Comparison of ENCODE assay signal across 12 mouse cellular contexts in the genomic region with DNA sequence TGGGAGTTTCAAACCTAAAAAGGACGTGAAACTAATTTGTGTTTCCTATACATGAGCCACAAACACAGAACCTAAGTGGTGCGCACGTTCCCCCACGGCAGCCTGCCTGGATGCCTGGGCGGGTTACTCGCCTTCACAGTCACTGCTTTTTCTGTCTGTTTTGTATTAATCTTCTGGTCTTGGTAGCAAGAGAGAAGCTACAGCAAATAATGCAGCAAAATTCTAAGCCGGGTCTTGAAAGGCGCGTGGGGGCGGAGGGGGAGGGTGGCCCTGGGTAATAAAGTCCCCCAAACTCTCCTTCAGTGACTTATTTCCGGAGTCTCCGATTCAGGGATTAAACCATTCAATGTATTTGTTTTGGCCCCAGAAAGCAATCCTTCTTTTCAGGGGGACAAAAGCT.
DNase-seq lines count a peak whose midpoint lies in the region; ATAC-seq lines count a peak whose summit lies in the region.
"Had no signal": no experiment of that assay in that cellular context is flagged by ENCODE, and none has a peak within 500 bp of the region (broad histone marks: within the 10 kb centered on the region; RNA-seq: fewer than 3 reads in every experiment).

No protein-coding gene starts in this region.

- peak overlapping the region; percentile 38 for H3K4me2 ChIP-seq in kidney, embryonic 16.5 days (replicated peaks; ENCODE audit: low read depth, low read length)
- peak overlapping the region; percentile 32 for H3K4me2 ChIP-seq in embryonic facial prominence, embryonic 15.5 days (replicated peaks)
- peak overlapping the region; percentile 21 for H3K4me2 ChIP-seq in hindbrain, embryonic 14.5 days (replicated peaks)
- H3K4me2 ChIP-seq in midbrain, embryonic 14.5 days (ENCODE audit: low read length), result peak overlapping the region; percentile 44
- H3K4me2 ChIP-seq: liver, embryonic 13.5 days had no signal

- H3K36me3 ChIP-seq in kidney, embryonic 16.5 days (ENCODE audit: insufficient read depth, low read length), result no peaks in the 10 kb centered on the region
- H3K36me3 ChIP-seq in embryonic facial prominence, embryonic 15.5 days, result no peaks in the 10 kb centered on the region
- no peaks in the 10 kb centered on the region for H3K36me3 ChIP-seq in hindbrain, embryonic 14.5 days (replicated peaks; ENCODE audit: control insufficient read depth, insufficient read depth)
- no peaks in the 10 kb centered on the region for H3K36me3 ChIP-seq in midbrain, embryonic 14.5 days (ENCODE audit: control insufficient read depth, insufficient read depth, low read length)
- H3K36me3 ChIP-seq: liver, embryonic 13.5 days had no signal

- no peaks in the 10 kb centered on the region for H3K27me3 ChIP-seq in kidney, embryonic 16.5 days (ENCODE audit: insufficient read depth, low read length)
- no peaks in the 10 kb centered on the region for H3K27me3 ChIP-seq in embryonic facial prominence, embryonic 15.5 days
- H3K27me3 ChIP-seq in hindbrain, embryonic 14.5 days (ENCODE audit: control insufficient read depth, insufficient read depth, low read length), result peaks cover 20% of the 10 kb centered on the region; the same call in 1 of the 2 replicates
- H3K27me3 ChIP-seq in midbrain, embryonic 14.5 days (ENCODE audit: control insufficient read depth, insufficient read depth, low read length), result no peaks in the 10 kb centered on the region
- H3K27me3 ChIP-seq: liver, embryonic 13.5 days had no signal

- H3K9me3 ChIP-seq in kidney, embryonic 16.5 days (ENCODE audit: low read length), result no peaks in the 10 kb centered on the region
- H3K9me3 ChIP-seq in embryonic facial prominence, embryonic 15.5 days (replicated peaks), result no peaks in the 10 kb centered on the region
- no peaks in the 10 kb centered on the region for H3K9me3 ChIP-seq in hindbrain, embryonic 14.5 days (ENCODE audit: control insufficient read depth, low read length)
- no peaks in the 10 kb centered on the region for H3K9me3 ChIP-seq in midbrain, embryonic 14.5 days (ENCODE audit: control insufficient read depth, low read length)
- H3K9me3 ChIP-seq: liver, embryonic 13.5 days had no signal

- WGBS in kidney, embryonic 16.5 days, result 56% methylated on average over 12 of the region's 12 CpGs
- 27% methylated on average over 12 of the region's 12 CpGs for WGBS in embryonic facial prominence, embryonic 15.5 days
- 58% methylated on average over 12 of the region's 12 CpGs for WGBS in hindbrain, embryonic 14.5 days
- WGBS in midbrain, embryonic 14.5 days, result 25% methylated on average over 12 of the region's 12 CpGs

- ATAC-seq in kidney, embryonic 16.5 days (ENCODE audit: low FRiP score, low TSS enrichment), result no peak
- no peak for ATAC-seq in embryonic facial prominence, embryonic 15.5 days (ENCODE audit: insufficient number of reproducible peaks, low FRiP score, low TSS enrichment, low read depth)
- no peak for ATAC-seq in hindbrain, embryonic 14.5 days (ENCODE audit: low FRiP score)
- no peak for ATAC-seq in midbrain, embryonic 14.5 days (ENCODE audit: low FRiP score, low TSS enrichment)
- ATAC-seq in erythroid progenitor cell, adult 5-6 weeks (replicated peaks; ENCODE audit: low FRiP score, poor library complexity, severe bottlenecking), result no peak
- ATAC-seq in inflammation-experienced regulatory T-cells, adult 6 months, result no peak
- ATAC-seq: CD4-positive, CD25-positive, alpha-beta regulatory T cell, adult 4 months had no signal

- DNase-seq in kidney, postnatal 36 days, result no peak
- no peak for DNase-seq in hindbrain, embryonic 14.5 days (ENCODE audit: low spot score)
- DNase-seq in midbrain, embryonic 14.5 days, result peak; percentile 20
- DNase-seq in layer of hippocampus, postnatal 36 days, result no peak
- DNase-seq: liver, embryonic 13.5 days; right cerebral cortex, postnatal 4 days; thymus, adult 2 months had no signal

- no peaks in the 10 kb centered on the region for H3K4me1 ChIP-seq in kidney, embryonic 16.5 days (ENCODE audit: insufficient read depth, low read length)
- H3K4me1 ChIP-seq in embryonic facial prominence, embryonic 15.5 days, result peaks cover 8% of the 10 kb centered on the region
- H3K4me1 ChIP-seq in hindbrain, embryonic 14.5 days (replicated peaks; ENCODE audit: control insufficient read depth, insufficient read depth, low read length), result no peaks in the 10 kb centered on the region
- H3K4me1 ChIP-seq in midbrain, embryonic 14.5 days (ENCODE audit: control insufficient read depth, insufficient read depth, low read length), result peaks cover 5% of the 10 kb centered on the region; the same call in 1 of the 2 replicates
- H3K4me1 ChIP-seq: liver, embryonic 13.5 days had no signal

- no peak overlapping the region for H3K9ac ChIP-seq in kidney, embryonic 16.5 days (replicated peaks; ENCODE audit: low read length)
- no peak overlapping the region for H3K9ac ChIP-seq in embryonic facial prominence, embryonic 15.5 days
- H3K9ac ChIP-seq in hindbrain, embryonic 14.5 days, result no peak overlapping the region
- H3K9ac ChIP-seq in midbrain, embryonic 14.5 days (replicated peaks; ENCODE audit: low read length), result no peak overlapping the region; the same call in 1 of the 2 replicates
- H3K9ac ChIP-seq: liver, embryonic 13.5 days had no signal

- H3K27ac ChIP-seq in kidney, embryonic 16.5 days (ENCODE audit: low read length), result peak overlapping the region; percentile 80
- H3K27ac ChIP-seq in embryonic facial prominence, embryonic 15.5 days (replicated peaks), result no peak overlapping the region
- H3K27ac ChIP-seq in hindbrain, embryonic 14.5 days, result no peak overlapping the region
- no peak overlapping the region for H3K27ac ChIP-seq in midbrain, embryonic 14.5 days (replicated peaks; ENCODE audit: low read depth, low read length)
- H3K27ac ChIP-seq: liver, embryonic 13.5 days had no signal

- H3K4me3 ChIP-seq in kidney, embryonic 16.5 days (ENCODE audit: low read length), result no peak overlapping the region
- H3K4me3 ChIP-seq in embryonic facial prominence, embryonic 15.5 days (replicated peaks), result no peak overlapping the region
- no peak overlapping the region for H3K4me3 ChIP-seq in hindbrain, embryonic 14.5 days (replicated peaks; ENCODE audit: low read length)
- H3K4me3 ChIP-seq in midbrain, embryonic 14.5 days (replicated peaks; ENCODE audit: low read depth, low read length), result peak overlapping the region; percentile 7; the same call in 1 of the 2 replicates
- H3K4me3 ChIP-seq: liver, embryonic 13.5 days had no signal
